Mouse (Mus musculus): Measurements from ENCODE around the gene Tepp. TPM values are rescaled to one million over a fixed set of nuclear protein-coding genes. Genes with fewer than 3 reads are reported as not detected.

The Tepp gene
- not detected for polyA plus RNA-seq (2017; shearing (Covaris generic))

DNA sequence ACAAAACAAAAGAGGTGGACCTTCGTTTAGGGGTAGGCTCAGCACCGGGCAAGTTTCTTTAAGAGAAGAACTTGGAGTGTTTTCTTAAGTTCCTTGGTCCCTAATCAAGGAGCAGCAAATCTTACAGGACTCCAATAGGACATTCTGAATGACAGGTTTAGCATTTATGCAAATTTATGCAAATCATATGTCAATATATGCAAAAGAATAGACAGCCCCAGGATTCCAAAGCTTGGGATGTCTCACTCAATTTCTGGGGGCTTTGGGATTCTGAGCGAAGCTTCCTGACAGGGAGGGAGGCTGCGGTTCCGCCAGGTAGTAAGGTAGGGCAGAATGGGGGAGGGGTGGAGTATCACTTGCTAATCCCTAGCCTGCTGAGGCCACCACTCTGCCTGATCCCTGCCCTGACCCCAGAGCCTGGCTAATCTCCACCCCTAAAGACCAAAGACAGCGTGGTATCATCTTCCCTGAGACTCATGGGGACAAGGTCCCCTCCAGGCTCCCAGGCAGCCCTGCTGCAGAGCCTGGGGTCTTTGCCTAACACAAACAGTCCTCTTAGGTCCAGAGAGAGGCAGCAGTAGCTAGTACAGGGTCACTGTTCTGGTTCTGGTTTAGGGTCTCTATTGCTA lies at the start of gene Tepp:
Gene Tepp, plus strand, starts transcription at position 225 of the 629 bp plus-strand sequence.
- no peak for ATAC-seq

DNA sequence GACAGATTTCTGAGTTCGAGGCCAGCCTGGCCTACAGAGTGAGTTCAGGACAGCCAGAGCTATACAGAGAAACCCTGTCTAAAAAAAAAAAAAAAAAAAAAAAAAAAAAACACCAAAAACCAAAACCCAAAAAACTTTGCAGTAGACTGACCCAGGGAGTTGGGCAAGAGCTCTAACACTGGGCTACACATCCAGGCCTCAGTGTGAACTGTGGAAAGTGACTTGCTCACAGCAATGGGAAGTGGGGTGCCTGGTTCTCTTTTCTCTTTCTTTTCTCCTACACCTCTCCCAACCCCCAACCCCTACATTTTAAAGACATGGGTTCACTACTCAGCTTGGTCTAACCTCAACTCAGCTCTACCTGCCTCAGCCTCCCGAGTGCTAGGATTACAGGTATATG lies 48.2 kb upstream of the Tepp start:
- ATAC-seq: no peak

- ATAC-seq: no peak
These were observed 39.9 kb upstream of the Tepp start for GRCm38 (mm10) chr8:95270501-95270900.

DNA sequence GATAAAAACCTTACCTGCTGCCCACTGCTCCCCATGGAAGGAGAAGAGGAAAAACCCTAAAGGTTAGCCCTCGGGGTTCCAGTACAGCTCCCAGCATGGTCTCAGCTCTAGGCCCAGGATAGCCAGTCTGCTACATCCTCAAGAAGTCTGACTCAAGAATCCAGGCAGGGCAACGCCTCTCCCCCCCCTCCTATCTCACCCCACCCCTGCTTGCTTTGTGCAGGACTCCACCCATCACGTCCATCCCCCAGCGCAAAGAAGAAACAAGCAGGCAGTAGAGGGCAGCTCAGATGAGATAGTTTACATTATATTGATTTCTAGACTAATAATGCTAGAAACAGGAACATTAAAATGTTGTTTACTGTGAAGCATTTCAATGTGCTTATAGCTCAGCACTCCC lies 38.5 kb upstream of the Tepp start:
- no peak for ATAC-seq

- no peak for ATAC-seq
These were observed 37.5 kb upstream of the Tepp start for GRCm38 (mm10) chr8:95272871-95273270.

DNA sequence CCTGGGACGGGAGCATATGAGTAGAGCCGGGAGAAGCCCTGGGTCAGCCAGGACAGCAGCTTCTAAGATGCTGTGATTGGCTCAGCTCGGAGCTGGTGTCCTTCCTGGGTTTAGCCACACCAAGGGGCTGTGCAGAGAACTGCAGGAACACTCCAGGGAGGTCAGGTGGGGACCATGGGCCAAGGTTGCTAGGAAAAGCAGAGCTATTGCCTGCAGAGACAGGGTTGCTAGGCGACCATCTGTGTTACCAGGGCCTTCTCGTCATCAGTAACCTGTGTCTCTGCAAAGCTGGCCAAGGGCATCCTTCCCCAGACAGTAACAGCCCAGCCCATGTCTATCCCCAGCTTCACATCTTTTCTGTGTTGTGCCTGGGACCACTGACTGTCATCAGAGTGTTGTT lies 28.9 kb upstream of the Tepp start:
- ATAC-seq: no peak

GRCm38 (mm10) chr8:95289066-95289650 lies 21.2 kb upstream of the Tepp start:
- no peak for ATAC-seq

GRCm38 (mm10) chr8:95293172-95293571 lies 17.2 kb upstream of the Tepp start:
- no peak for ATAC-seq

- ATAC-seq: no peak
These were observed 16.5 kb upstream of the Tepp start for GRCm38 (mm10) chr8:95293891-95294290.

- ATAC-seq: peak; percentile 69
These were observed 8.0 kb upstream of the Tepp start for GRCm38 (mm10) chr8:95302410-95302809.

- no peak for ATAC-seq
These were observed 4.8 kb upstream of the Tepp start for GRCm38 (mm10) chr8:95305526-95305925.

- no peak for ATAC-seq
These were observed 3.9 kb upstream of the Tepp start, which contains the start of gene Cngb1 for GRCm38 (mm10) chr8:95306431-95306830. Gene Cngb1 (minus strand): TSS chr8:95306585.

GRCm38 (mm10) chr8:95312836-95313235 lies 2.5 kb downstream of the Tepp start:
- no peak for ATAC-seq

- ATAC-seq: no peak
These were observed 3.5 kb downstream of the Tepp start for GRCm38 (mm10) chr8:95313857-95314256.

DNA sequence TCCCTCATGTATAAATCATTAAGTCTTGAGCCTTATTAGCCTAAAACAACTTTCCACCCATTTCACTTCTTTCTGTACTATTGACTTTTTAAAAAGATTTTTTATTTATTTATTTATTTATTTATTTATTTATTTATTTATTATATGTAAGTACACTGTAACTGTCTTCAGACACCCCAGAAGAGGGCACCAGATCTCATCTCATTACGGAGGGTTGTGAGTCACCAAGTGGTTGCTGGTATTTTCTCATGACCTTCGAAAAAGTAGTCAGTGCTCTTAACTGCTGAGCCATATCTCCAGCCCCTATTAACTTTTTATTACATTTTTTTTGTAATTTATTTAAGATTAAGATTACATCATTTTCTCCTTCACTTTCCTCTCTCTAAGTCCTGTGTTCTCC lies 4.3 kb downstream of the Tepp start:
- no peak for ATAC-seq

GRCm38 (mm10) chr8:95315350-95315749 lies 5.0 kb downstream of the Tepp start:
- ATAC-seq: no peak

DNA sequence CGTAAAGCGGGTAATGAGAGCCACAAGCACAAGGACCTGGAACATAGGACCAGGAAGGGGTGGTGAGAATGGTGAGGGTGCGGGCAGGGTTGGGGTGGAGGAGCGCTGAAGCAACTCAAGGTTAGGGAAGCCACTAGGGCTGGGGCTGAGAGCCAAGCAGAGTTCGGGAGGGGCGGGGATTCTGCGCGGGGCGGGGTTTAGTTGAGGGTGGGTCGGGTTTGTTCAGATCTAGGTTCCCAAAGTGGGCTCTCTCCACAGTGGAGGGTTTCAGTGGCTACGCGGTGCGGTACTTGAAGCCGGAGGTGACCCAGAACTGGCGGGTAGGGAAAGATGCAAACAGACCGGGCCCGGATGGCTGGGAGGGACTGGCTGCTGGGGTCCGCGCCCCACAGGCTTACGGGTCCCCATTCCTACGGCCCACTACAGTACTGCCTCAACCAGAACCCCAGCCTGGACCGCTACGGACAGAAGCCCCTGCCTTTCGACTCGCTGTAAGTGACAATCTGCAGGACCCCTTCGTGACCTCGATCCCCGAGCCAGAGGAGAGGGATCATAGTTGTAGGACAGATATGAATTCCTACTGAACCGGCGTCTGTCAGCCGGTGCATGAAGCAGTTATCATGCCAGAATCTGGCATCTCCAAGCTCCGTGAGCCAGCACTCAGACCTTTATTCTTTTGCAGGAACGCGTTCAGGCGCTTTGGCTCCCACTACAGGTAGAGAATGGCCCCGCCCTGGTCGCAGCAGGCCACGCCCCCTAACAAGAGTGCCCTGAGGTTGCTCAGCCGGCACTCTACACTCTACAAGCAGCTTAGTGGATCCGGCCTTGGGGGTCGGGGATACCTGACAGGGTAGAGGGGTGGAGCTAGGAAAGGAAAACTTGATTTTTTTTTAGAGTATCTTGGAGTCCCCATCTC lies 10.1 kb downstream of the Tepp start:
- ATAC-seq: peak; percentile 92

DNA sequence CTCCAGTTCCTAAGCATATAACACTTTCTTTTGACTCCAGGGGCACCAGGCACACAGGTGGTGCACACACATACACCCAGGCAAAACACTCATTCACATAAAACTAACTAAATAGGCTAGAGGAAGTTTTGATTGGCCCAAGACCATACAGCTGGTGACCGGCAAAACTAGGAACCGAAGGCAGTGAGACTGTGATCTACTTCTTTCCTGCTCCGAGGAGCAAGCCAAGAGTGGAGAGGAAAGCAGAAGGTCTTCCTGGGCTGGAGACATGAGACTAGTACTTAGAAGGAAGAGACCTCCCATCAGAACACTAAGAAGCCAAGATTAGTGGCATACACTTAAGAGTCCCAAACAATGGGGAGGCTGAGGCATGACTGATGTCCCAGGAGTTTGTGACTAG lies 12.8 kb downstream of the Tepp start:
- no peak for ATAC-seq

DNA sequence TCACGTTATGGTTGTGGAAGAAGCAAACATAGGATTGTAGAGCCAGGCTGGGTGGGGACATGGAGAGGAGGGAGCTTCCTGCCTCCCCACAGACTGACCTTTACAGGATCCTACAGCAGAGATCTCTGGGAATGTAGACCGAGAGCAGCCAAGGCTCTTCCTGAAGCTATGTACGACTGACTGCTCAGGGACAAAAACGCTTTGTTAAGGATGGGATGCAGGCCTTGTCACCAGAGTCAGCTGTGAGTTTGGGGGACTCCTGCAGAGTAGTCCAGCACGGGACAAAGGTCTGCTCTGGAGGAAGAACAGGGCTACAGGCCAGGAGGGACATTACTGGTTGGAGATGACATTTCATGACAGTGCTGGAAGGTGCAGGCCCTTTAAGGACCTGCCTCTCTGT lies 14.3 kb downstream of the Tepp start:
- no peak for ATAC-seq

DNA sequence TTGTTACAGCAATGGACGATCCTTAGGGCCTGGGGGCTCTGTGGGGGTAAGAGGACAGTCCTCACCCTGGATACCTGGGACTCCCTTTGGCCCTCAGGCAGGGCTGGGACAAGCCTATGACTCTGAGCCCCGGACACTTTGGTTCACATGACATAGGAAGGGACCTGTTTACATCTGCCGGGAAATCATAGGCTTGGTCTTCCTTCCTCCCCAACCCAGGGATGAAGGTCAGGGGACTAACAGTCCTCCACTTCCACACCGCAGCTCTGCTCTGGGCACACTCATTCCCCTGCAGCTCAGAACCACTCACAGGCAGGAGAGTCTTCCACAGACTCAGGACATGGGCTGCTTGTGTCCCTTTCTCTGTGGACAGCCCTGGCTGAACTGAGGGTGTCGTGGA lies 16.5 kb downstream of the Tepp start:
- no peak for ATAC-seq

DNA sequence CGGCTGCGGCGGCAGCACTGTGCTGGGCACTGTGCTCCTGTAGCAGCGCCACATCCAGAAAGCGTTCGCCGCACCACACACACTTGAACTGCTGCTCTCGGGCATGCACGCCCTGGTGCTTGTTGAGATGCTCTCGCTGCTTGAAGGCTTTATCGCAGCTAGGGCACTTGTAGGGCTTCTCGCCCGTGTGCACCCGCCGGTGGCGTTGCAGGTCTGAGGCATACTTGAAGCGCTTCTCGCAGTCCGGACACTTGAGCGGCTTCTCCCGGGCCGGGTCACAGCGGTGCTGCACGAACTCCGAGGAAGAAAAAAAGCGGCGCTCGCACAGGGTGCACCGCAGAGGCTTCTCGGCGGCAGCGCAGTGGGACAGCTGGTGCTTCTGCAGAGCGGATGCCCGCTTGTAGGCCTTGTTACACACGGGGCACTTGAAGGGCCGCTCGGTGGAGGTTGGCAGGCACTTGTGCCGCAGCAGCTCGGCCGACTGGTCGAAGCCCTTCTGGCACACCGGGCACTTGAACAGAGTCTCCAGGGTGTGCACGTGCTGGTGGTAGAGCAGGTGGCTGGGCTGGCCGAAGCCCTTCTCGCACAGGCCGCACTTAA lies 17.6 kb downstream of the Tepp start:
- no peak for ATAC-seq

DNA sequence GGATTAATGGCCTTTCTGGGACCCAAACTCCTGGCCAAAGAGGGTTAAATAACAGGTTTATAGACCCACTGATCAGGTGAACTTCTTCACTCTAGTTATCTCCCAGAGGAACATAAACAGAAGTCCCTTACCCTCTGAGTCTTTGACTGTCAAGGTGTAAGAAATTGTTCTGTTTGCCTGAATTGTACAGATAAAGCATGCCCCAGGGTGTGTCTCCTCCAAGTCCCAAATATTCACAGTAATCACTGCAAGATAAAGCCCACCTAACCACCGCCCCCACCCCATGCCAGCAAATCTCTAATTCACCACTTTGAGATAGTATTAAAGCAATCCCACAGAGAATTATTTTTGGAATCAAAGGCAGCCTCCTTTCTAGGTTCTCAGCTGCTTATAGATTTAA lies 20.0 kb downstream of the Tepp start:
- no peak for ATAC-seq

DNA sequence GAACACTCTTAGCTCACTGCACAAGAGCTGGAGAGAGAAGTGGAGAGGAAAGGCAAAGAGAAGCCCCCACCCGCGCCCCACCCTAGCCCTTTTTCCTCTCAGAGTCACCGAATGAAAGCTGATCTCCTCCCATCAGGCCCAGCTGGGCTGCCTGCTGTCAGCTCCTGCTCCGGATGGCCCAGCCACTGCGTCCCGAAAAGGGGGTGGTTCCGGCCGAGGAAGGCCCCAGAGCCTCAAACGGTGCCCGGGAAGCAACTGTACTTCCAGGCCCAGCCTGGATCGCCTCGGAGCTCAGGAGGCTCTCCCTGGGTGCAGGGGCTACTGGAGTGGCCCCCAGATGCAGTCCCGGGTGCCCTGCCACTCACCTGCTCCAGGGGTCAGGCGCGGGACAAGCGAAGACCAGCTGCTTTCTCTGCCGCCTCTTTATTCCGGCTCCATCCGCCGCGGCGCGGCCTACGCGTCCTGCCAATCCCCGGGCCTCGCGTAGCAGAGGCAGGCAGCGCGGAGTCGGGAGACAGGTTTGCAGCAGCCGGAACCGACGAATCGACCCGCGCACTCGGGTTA lies 20.9 kb downstream of the Tepp start:
- peak; percentile 44 for ATAC-seq

Measured in inflammation-experienced regulatory T-cells, adult 6 months (primary cell).